Mouse (Mus musculus): ENCODE measurements around the gene Pakap.

Gene Pakap

GRCm38 (mm10) chr4:57625756-57626155, 57.8 kb downstream of the Pakap start:
- no peak for DNase-seq (ENCODE audit: low spot score)

GRCm38 (mm10) chr4:57626921-57627320, 58.9 kb downstream of the Pakap start:
- no peak for DNase-seq (ENCODE audit: low spot score)

- DNase-seq (ENCODE audit: low spot score) = no peak
Observed at GRCm38 (mm10) chr4:57632386-57632785, 64.4 kb downstream of the Pakap start.

GRCm38 (mm10) chr4:57633052-57633451, 65.1 kb downstream of the Pakap start:
- no peak for DNase-seq (ENCODE audit: low spot score)

- DNase-seq (ENCODE audit: low spot score) = no peak
Observed at GRCm38 (mm10) chr4:57634956-57635355, 67.0 kb downstream of the Pakap start.

- no peak for DNase-seq (ENCODE audit: low spot score)
Observed at GRCm38 (mm10) chr4:57636782-57637482, 69.0 kb downstream of the Pakap start.

- peak; percentile 21 for DNase-seq (ENCODE audit: low spot score)
Observed at GRCm38 (mm10) chr4:57637636-57638386, 69.8 kb downstream of the Pakap start.

GRCm38 (mm10) chr4:57638941-57639340, 71.0 kb downstream of the Pakap start:
- no peak for DNase-seq (ENCODE audit: low spot score)

GRCm38 (mm10) chr4:57640222-57640621, 72.2 kb downstream of the Pakap start:
- no peak for DNase-seq (ENCODE audit: low spot score)

GRCm38 (mm10) chr4:57640971-57641370, 73.0 kb downstream of the Pakap start:
- DNase-seq (ENCODE audit: low spot score) = no peak

GRCm38 (mm10) chr4:57650994-57651393, 83.0 kb downstream of the Pakap start:
- no peak for DNase-seq (ENCODE audit: low spot score)

GRCm38 (mm10) chr4:57651547-57651946, 83.6 kb downstream of the Pakap start:
- DNase-seq (ENCODE audit: low spot score) = no peak

GRCm38 (mm10) chr4:57652185-57652904, 84.4 kb downstream of the Pakap start:
- DNase-seq (ENCODE audit: low spot score) = no peak

- no peak for DNase-seq (ENCODE audit: low spot score)
Observed at GRCm38 (mm10) chr4:57655966-57656365, 88.0 kb downstream of the Pakap start.

- no peak for DNase-seq (ENCODE audit: low spot score)
Observed at GRCm38 (mm10) chr4:57656388-57656787, 88.4 kb downstream of the Pakap start.

GRCm38 (mm10) chr4:57656861-57657260, 88.9 kb downstream of the Pakap start:
- no peak for DNase-seq (ENCODE audit: low spot score)

- peak; percentile 51 for DNase-seq (ENCODE audit: low spot score)
Observed at GRCm38 (mm10) chr4:57660470-57660869, 92.5 kb downstream of the Pakap start.

- DNase-seq (ENCODE audit: low spot score) = no peak
Observed at GRCm38 (mm10) chr4:57666101-57666500, 98.1 kb downstream of the Pakap start.

GRCm38 (mm10) chr4:57670813-57671469, 103.0 kb downstream of the Pakap start:
- peak; percentile 37 for DNase-seq (ENCODE audit: low spot score)

- no peak for DNase-seq (ENCODE audit: low spot score)
Observed at GRCm38 (mm10) chr4:57672541-57672940, 104.6 kb downstream of the Pakap start.

- peak; percentile 93 for DNase-seq (ENCODE audit: low spot score)
Observed at GRCm38 (mm10) chr4:57672996-57673906, 105.3 kb downstream of the Pakap start.
